Comparison of ENCODE assay signal across 18 mouse cellular contexts in the genomic region with DNA sequence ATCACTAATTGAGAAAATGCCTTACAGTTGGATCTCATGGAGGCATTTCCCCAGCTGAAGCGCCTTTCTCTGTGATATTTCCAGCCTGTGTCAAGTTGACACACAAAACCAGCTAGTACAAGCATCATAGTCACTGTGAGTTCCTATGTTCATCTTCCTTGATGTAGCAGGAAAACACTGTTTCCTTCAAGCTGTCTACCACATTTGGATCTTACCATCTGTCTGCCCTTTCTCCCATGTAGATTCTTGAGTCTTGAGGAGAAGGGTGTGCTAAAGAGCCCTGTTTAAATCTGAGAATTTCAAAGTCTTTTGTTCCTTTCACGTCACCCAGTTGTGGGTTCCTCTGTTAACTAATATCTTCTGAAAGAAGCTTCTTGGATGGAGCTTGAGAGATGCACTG.
"Had no signal": no experiment of that assay in that cellular context is flagged by ENCODE, and none has a peak within 500 bp of the region (broad histone marks: within the 10 kb centered on the region; RNA-seq: fewer than 3 reads in every experiment).

No protein-coding gene starts in this region.

- DNase-seq: gastrocnemius, adult 2 months; gastrocnemius, postnatal 10 days; gastrocnemius, postnatal 25 days; heart, adult 18-20 months; heart, postnatal 10 days; heart, postnatal 4 days; kidney, adult 18-20 months; kidney, adult 8-10 months; kidney, postnatal 10 days; kidney, postnatal 25 days; kidney, postnatal 4 days; liver; liver, embryonic 13.5 days; liver, postnatal 0 days had no signal

- ATAC-seq: hindbrain, embryonic 16.5 days; inflammation-experienced regulatory T-cells, adult 6 months; intestine, embryonic 15.5 days; intestine, postnatal 0 days; liver, postnatal 0 days had no signal
